Mouse (Mus musculus) gastrocnemius, postnatal 10 days (tissue): Measurements from ENCODE around the gene Capg. TPM values are rescaled to one million over a fixed set of nuclear protein-coding genes. Genes with fewer than 3 reads are reported as not detected.

Source experiments
- DNase-seq: peaks from one replicate; pipeline ENCODE4 v3.0.0; 2021; ENCODE audit warnings: mixed read lengths
- total RNA-seq, 2 experiments: library from RNA; stranded (reverse); gene quantifications; 2 replicates each; pipeline ENCODE4 v1.2.3; 2021

The Capg gene
- total RNA-seq, 2 experiments from 2014 or later, result 12.4 to 19.1 TPM

- DNase-seq, result no peak
These were observed 64.5 kb downstream of the Capg start for GRCm38 (mm10) chr6:72608662-72609184.

- no peak for DNase-seq
These were observed 66.1 kb downstream of the Capg start for GRCm38 (mm10) chr6:72610261-72610660.

Other genes with a start within 250 kb of the Capg start
- gene Sftpb, start 239.8 kb upstream of the Capg start, total RNA-seq, result not detected
- gene Usp39, start 199.2 kb upstream of the Capg start, total RNA-seq, result 10 to 100 TPM; 17.2 to 18.4 TPM
- gene 0610030E20Rik, start 197.1 kb upstream of the Capg start, total RNA-seq, result 10 to 100 TPM; 12.5 to 15.6 TPM
- gene Tmem150a, start 188.9 kb upstream of the Capg start, total RNA-seq, result 10 to 100 TPM in 1 of 2 experiments, 1 to 10 TPM in 1; 8.0 to 14.0 TPM
- gene Rnf181, start 177.4 kb upstream of the Capg start, total RNA-seq, result 10 to 100 TPM; 35.9 to 36.6 TPM
- 10 to 100 TPM; 49.1 to 50.0 TPM for gene Vamp5, start 163.9 kb upstream of the Capg start, total RNA-seq
- 10 to 100 TPM; 60.9 to 64.7 TPM for gene Vamp8, start 153.7 kb upstream of the Capg start, total RNA-seq
- gene Ggcx, start 130.1 kb upstream of the Capg start, total RNA-seq, result 10 to 100 TPM; 15.1 to 21.9 TPM
- gene Mat2a, start 104.8 kb upstream of the Capg start, total RNA-seq, result 100 to 1,000 TPM; 200 to 249 TPM
- under 1 TPM; 0.54 to 0.79 TPM for gene Sh2d6, start 22.7 kb upstream of the Capg start, total RNA-seq
- 1 to 10 TPM; 6.1 to 6.8 TPM for gene Elmod3, start 54.0 kb downstream of the Capg start, total RNA-seq
- gene Retsat, start 54.1 kb downstream of the Capg start, total RNA-seq, result 10 to 100 TPM; 36.3 to 37.1 TPM
- 10 to 100 TPM; 22.8 to 25.2 TPM for gene Tgoln1, start 72.6 kb downstream of the Capg start, total RNA-seq
- 10 to 100 TPM; 13.7 to 16.4 TPM for gene Tcf7l1, start 244.9 kb downstream of the Capg start, total RNA-seq